Comparison of ENCODE assay signal across 8 mouse cellular contexts in genomic region chr8:102553348-102553935, GRCm38 (mm10).
A peak's percentile ranks its signal among the peaks of the same experiment; 100 is the strongest.
DNase-seq lines count a peak whose midpoint lies in the region; TF ChIP-seq lines count a peak whose summit lies in the region.

No protein-coding gene starts in this region.

- 17% methylated on average over 9 of the region's 9 CpGs for WGBS in cerebellum, adult 2 months

- no peak for TF ChIP-seq CTCF in cerebellum, adult 2 months (IDR thresholded peaks at IDR 0.05; ENCODE audit: borderline replicate concordance, insufficient read depth, low read depth, low read length)

- no peak overlapping the region for H3K27ac ChIP-seq in cerebellum, adult 2 months (ENCODE audit: insufficient read depth, low read length)

- peak; percentile 5 to 12 for DNase-seq in cerebellum, postnatal 10 days
- DNase-seq in cerebellum, adult 9-10 months: no peak
- peak; percentile 30 for DNase-seq in retina, postnatal 1 day
- DNase-seq in retina, embryonic 14.5 days (ENCODE audit: low spot score): no peak
- peak; percentile 45 for DNase-seq in layer of hippocampus, adult 9-11 months
- DNase-seq in right cerebral cortex, postnatal 36 days (ENCODE audit: low spot score in 2 of 2): peak; percentile 4 to 6
- no peak for DNase-seq in cerebellum, adult 2 months
- DNase-seq in spleen, postnatal 10 days (ENCODE audit: low spot score in 2 of 2): no peak

- no peak overlapping the region for H3K4me3 ChIP-seq in cerebellum, adult 2 months (replicated peaks; ENCODE audit: insufficient read depth, low read depth, low read length)

- no peaks in the 10 kb centered on the region for H3K4me1 ChIP-seq in cerebellum, adult 2 months (ENCODE audit: control insufficient read depth, insufficient read depth, low read length)

- no peaks in the 10 kb centered on the region for H3K27me3 ChIP-seq in cerebellum, adult 2 months (ENCODE audit: control insufficient read depth, insufficient read depth, low read length)

- no peak for TF ChIP-seq POLR2A in cerebellum, adult 2 months (IDR thresholded peaks at IDR 0.05; ENCODE audit: borderline replicate concordance, insufficient read depth, low read length)

Comparison
In these comparisons a context has a peak if more than half of its experiments do, and no peak if none do; other contexts are left out.
1. DNase-seq: peak in cerebellum, postnatal 10 days (2 of 2), retina, postnatal 1 day (single experiment), layer of hippocampus, adult 9-11 months (single experiment) and right cerebral cortex, postnatal 36 days (2 of 2); none in cerebellum, adult 9-10 months (single experiment), retina, embryonic 14.5 days (single experiment), cerebellum, adult 2 months (0 of 2) and spleen, postnatal 10 days (0 of 2).